Mouse (Mus musculus) heart, embryonic 12.5 days (tissue): ENCODE measurements around the gene Uvrag. TPM values are rescaled to one million over a fixed set of nuclear protein-coding genes. Genes with fewer than 3 reads are reported as not detected.

Experiments
- ATAC-seq: fragments of 200-750 bp; cut with Nextera tagmentation; 2 replicates; pipeline ENCODE4 v1.8.0; 2017; ENCODE audit warnings: moderate TSS enrichment, moderate library complexity; ENCODE audit not compliant: insufficient number of reproducible peaks, low FRiP score
- H3K27ac ChIP-seq: fragments of 300-500 bp; sonication (generic); 2 replicates; pipeline ENCODE4 v1.5.1; 2016; ENCODE audit warnings: mild to moderate bottlenecking, moderate library complexity; ENCODE audit not compliant: poor library complexity, severe bottlenecking
- H3K27me3 ChIP-seq: fragments of 300-500 bp; sonication (generic); replicated peaks from 2 replicates; pipeline ENCODE4 v1.6.1; 2016; ENCODE audit warnings: mild to moderate bottlenecking, moderate library complexity
- H3K36me3 ChIP-seq: fragments of 300-500 bp; sonication (generic); 2 replicates; pipeline ENCODE4 v1.6.1; 2016; ENCODE audit warnings: mild to moderate bottlenecking, moderate library complexity
- H3K4me1 ChIP-seq: fragments of 300-500 bp; sonication (generic); replicated peaks from 2 replicates; pipeline ENCODE4 v1.6.1; 2016; ENCODE audit warnings: mild to moderate bottlenecking
- H3K4me2 ChIP-seq: fragments of 300-500 bp; sonication (generic); 2 replicates; pipeline ENCODE4 v1.6.1; 2016; ENCODE audit warnings: mild to moderate bottlenecking, moderate library complexity
- H3K4me3 ChIP-seq: fragments of 300-500 bp; sonication (generic); 2 replicates; pipeline ENCODE4 v1.5.1; 2016; ENCODE audit warnings: mild to moderate bottlenecking
- H3K9ac ChIP-seq: fragments of 300-500 bp; sonication (generic); 2 replicates; pipeline ENCODE4 v1.6.1; 2016; ENCODE audit warnings: mild to moderate bottlenecking, moderate library complexity
- H3K9me3 ChIP-seq: fragments of 300-500 bp; sonication (generic); replicated peaks from 2 replicates; pipeline ENCODE4 v1.6.1; 2016; ENCODE audit warnings: mild to moderate bottlenecking, moderate library complexity
- WGBS: fragments of 180-500 bp; shearing (Covaris S2); methylation state at CpG from one replicate; pipeline ENCODE4 v1.1.7; 2016; 5-methylcytosine and 5-hydroxymethylcytosine counted together
- polyA plus RNA-seq: library from polyadenylated mRNA; unstranded; fragments of >200 nt; fragmentation: Nextera tagmentation; extraction: Ambion mirVana; gene quantifications from 2 replicates; pipeline ENCODE4 v1.2.1, GENCODE M21; 2016

Uvrag gene
- polyA plus RNA-seq, 1 experiment from 2014 or later = 19.6 TPM

DNA sequence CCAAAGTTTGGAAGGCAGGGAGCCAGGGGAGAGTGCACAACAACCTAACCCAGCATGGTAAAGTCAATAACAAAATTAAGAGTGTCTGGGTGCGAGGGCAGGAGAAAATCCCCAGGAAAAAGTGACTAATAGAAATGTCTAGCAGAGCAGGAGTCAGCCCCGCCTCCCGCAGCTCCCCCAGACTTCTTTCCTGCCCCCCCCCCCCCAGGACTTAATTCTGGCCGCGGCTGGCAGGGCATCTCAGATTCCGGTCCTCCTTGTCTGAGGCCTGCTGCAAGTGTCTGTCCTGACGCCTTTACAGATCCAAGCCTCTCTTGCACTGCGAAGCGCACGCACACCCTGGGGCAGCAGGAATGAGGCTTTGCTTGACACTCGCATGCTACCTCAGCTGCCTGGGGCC is 182.8 kb downstream of the Uvrag start:
- H3K27me3 ChIP-seq = no peaks in the 10 kb centered on the region

DNA sequence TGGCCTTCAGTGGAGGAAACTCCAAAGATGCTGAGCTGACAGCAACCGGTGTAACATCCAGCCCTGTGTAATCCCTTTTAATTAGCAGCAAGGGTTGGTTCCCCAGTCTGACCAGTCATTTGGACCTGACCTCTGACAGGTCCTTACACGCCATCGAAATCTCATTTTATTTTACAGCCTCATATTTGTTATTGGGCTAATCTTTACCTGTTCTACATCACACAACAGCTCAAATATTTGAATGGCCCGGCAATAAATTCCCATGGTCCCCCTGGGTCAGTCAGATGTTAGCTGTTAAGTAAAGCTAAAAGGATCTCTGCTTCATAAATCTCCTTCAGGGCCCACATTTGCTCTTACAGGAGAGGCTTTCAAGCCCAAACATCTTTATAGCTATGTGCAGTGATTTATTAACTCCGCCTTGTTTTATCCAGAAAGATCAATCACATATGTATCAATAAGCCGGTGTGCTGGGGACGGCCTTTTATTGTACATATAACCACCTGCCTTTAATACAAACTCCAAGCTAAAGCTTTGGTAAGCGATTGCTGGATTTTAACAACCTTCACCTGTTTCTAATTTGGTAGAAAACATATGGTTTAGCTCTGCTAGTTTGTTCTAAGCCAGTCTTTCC is 183.7 kb downstream of the Uvrag start:
- H3K4me1 ChIP-seq = peaks cover 35% of the 10 kb centered on the region
- no peak overlapping the region for H3K27ac ChIP-seq
- no peak overlapping the region for H3K4me3 ChIP-seq
- no peak for ATAC-seq
- no peaks in the 10 kb centered on the region for H3K27me3 ChIP-seq
- no peak overlapping the region for H3K9ac ChIP-seq
- no peaks in the 10 kb centered on the region for H3K36me3 ChIP-seq
- 81% methylated on average over 8 of the region's 8 CpGs for whole genome bisulfite sequencing
- H3K4me2 ChIP-seq = no peak overlapping the region
- no peaks in the 10 kb centered on the region for H3K9me3 ChIP-seq

More for the DNA sequence above, 182.8 kb downstream of the Uvrag start:
- H3K4me3 ChIP-seq = no peak overlapping the region
- H3K9ac ChIP-seq = no peak overlapping the region
- 14% methylated on average over 11 of the region's 11 CpGs for WGBS
- H3K4me1 ChIP-seq = peaks cover 44% of the 10 kb centered on the region
- H3K4me2 ChIP-seq = no peak overlapping the region
- ATAC-seq = 0 out of 2 replicates have a peak, but pooled peaks have one; percentile 20
- peak overlapping the region; percentile 26; the same call in 1 of the 2 replicates for H3K27ac ChIP-seq
- H3K36me3 ChIP-seq = no peaks in the 10 kb centered on the region
- H3K9me3 ChIP-seq = no peaks in the 10 kb centered on the region

GRCm38 (mm10) chr7:98956609-98957008 is 184.3 kb downstream of the Uvrag start:
- 79% methylated on average over 1 of the region's 1 CpGs for WGBS
- H3K9me3 ChIP-seq = no peaks in the 10 kb centered on the region
- H3K4me1 ChIP-seq = peaks cover 33% of the 10 kb centered on the region
- no peak overlapping the region for H3K9ac ChIP-seq
- no peak overlapping the region for H3K27ac ChIP-seq
- no peak for ATAC-seq
- H3K36me3 ChIP-seq = no peaks in the 10 kb centered on the region
- H3K27me3 ChIP-seq = no peaks in the 10 kb centered on the region
- H3K4me2 ChIP-seq = no peak overlapping the region
- H3K4me3 ChIP-seq = no peak overlapping the region

- no peaks in the 10 kb centered on the region for H3K27me3 ChIP-seq
- peaks cover 38% of the 10 kb centered on the region for H3K4me1 ChIP-seq
- no peak overlapping the region for H3K4me2 ChIP-seq
- no peaks in the 10 kb centered on the region for H3K36me3 ChIP-seq
- H3K27ac ChIP-seq = no peak overlapping the region
- 46% methylated on average over 3 of the region's 3 CpGs for WGBS
- H3K9me3 ChIP-seq = no peaks in the 10 kb centered on the region
- no peak overlapping the region for H3K9ac ChIP-seq
- ATAC-seq = peak; percentile 11; the same call in 1 of the 2 replicates
- no peak overlapping the region for H3K4me3 ChIP-seq
Measured at GRCm38 (mm10) chr7:98953649-98954048, 187.3 kb downstream of the Uvrag start.

GRCm38 (mm10) chr7:98944986-98945385 is 196.0 kb downstream of the Uvrag start:
- 78% methylated on average over 3 of the region's 3 CpGs for WGBS
- Histone ChIP-seq H3K4me2 (no peak overlapping the region), H3K9me3 (no peaks in the 10 kb centered on the region), H3K9ac (no peak overlapping the region), H3K27me3 (no peaks in the 10 kb centered on the region), H3K4me3 (no peak overlapping the region), H3K27ac (no peak overlapping the region), H3K36me3 (no peaks in the 10 kb centered on the region), H3K4me1 (peaks cover 9% of the 10 kb centered on the region)
- no peak for ATAC-seq

- no peaks in the 10 kb centered on the region for H3K36me3 ChIP-seq
- H3K27ac ChIP-seq = no peak overlapping the region
- H3K4me2 ChIP-seq = no peak overlapping the region
- no peaks in the 10 kb centered on the region for H3K9me3 ChIP-seq
- 91% methylated on average over 5 of the region's 5 CpGs for WGBS
- ATAC-seq = no peak
- H3K4me1 ChIP-seq = peaks cover 3% of the 10 kb centered on the region; the same call in 1 of the 2 replicates
- no peak overlapping the region for H3K9ac ChIP-seq
- no peak overlapping the region for H3K4me3 ChIP-seq
- no peaks in the 10 kb centered on the region for H3K27me3 ChIP-seq
Measured at GRCm38 (mm10) chr7:98943687-98944086, 197.3 kb downstream of the Uvrag start.

DNA sequence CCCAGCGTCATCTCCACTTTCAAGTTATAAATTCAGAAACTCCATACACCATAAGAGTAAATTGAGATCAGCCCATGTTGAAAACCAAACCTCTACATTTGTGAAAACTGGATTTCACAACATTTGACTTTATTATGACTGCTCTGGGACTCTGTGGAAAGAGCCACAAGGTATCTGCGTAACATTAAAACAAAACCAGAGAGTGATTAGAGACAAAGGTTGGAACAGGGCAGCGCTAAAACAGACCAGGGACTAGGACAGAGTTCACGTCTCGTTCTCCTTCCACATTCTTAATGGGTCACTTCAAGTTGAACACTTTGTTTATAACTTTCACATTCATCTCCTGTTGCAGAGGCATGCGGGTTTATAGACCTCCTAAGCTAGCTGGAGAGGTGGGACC is 198.2 kb downstream of the Uvrag start:
- Histone ChIP-seq H3K4me2 (no peak overlapping the region), H3K4me3 (no peak overlapping the region), H3K27me3 (no peaks in the 10 kb centered on the region), H3K4me1 (peaks cover 8% of the 10 kb centered on the region), H3K36me3 (no peaks in the 10 kb centered on the region; the same call in 1 of the 2 replicates), H3K9me3 (no peaks in the 10 kb centered on the region), H3K27ac (no peak overlapping the region), H3K9ac (no peak overlapping the region)
- WGBS = 79% methylated on average over 6 of the region's 6 CpGs
- no peak for ATAC-seq

DNA sequence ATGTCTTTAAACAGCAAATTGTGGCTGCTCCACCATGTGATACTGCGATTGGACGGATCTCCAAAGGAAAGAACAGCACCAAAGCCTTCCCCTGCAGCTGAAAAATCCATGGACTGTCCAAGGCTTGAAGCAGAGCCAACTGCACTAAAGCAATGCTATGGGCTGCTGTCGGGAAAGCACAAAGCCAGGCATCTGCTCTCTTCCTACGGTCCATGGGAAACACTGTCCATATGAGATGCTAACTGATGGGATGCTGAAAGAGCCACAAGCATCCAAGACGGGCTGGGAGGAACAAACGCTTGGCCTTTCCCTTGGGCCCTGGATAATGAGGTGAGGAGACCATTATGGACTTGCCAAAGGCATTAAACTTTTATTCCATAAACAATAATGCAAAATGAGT is 201.7 kb downstream of the Uvrag start:
- H3K4me2 ChIP-seq = no peak overlapping the region
- H3K36me3 ChIP-seq = no peaks in the 10 kb centered on the region; the same call in 1 of the 2 replicates
- H3K4me3 ChIP-seq = no peak overlapping the region
- no peaks in the 10 kb centered on the region for H3K9me3 ChIP-seq
- no peak overlapping the region for H3K27ac ChIP-seq
- H3K4me1 ChIP-seq = peaks cover 21% of the 10 kb centered on the region
- WGBS = 85% methylated on average over 6 of the region's 6 CpGs
- no peaks in the 10 kb centered on the region for H3K27me3 ChIP-seq
- no peak for ATAC-seq
- H3K9ac ChIP-seq = no peak overlapping the region

DNA sequence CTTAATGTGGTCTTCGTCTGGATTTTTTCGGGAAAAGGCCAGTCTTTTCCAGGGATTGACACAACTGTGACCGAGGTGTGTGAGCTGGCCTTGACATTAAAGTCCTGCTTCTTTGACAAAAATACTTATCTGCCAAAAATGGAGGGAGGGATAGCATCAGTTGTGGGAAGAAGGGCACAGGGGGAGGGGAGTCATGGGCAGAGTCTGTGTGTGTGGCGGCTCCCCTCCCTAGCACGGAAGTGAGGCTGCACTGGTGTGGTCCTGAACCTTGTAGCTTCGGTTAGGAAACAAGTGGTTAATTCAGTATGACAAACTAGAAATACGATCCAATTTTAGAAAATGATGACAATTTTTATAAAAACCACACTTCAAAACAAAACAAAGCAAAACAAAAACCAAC is 202.3 kb downstream of the Uvrag start:
- no peaks in the 10 kb centered on the region; the same call in 1 of the 2 replicates for H3K36me3 ChIP-seq
- WGBS = 85% methylated on average over 7 of the region's 7 CpGs
- H3K9ac ChIP-seq = no peak overlapping the region
- peaks cover 21% of the 10 kb centered on the region for H3K4me1 ChIP-seq
- H3K27ac ChIP-seq = no peak overlapping the region
- H3K9me3 ChIP-seq = no peaks in the 10 kb centered on the region
- ATAC-seq = no peak
- no peaks in the 10 kb centered on the region for H3K27me3 ChIP-seq
- no peak overlapping the region for H3K4me3 ChIP-seq
- no peak overlapping the region for H3K4me2 ChIP-seq

GRCm38 (mm10) chr7:98937079-98937813 is 203.7 kb downstream of the Uvrag start:
- Histone ChIP-seq H3K9ac (no peak overlapping the region), H3K9me3 (no peaks in the 10 kb centered on the region), H3K4me2 (no peak overlapping the region), H3K36me3 (no peaks in the 10 kb centered on the region; the same call in 1 of the 2 replicates), H3K4me1 (peaks cover 29% of the 10 kb centered on the region), H3K4me3 (no peak overlapping the region), H3K27ac (no peak overlapping the region), H3K27me3 (no peaks in the 10 kb centered on the region)
- 57% methylated on average over 20 of the region's 20 CpGs for WGBS
- ATAC-seq = no peak

GRCm38 (mm10) chr7:98935757-98936156 is 205.2 kb downstream of the Uvrag start:
- ATAC-seq = no peak
- 87% methylated on average over 6 of the region's 6 CpGs for WGBS
- no peak overlapping the region for H3K27ac ChIP-seq

More at GRCm38 (mm10) chr7:98935757-98936156, 205.2 kb downstream of the Uvrag start:
- H3K36me3 ChIP-seq = no peaks in the 10 kb centered on the region; the same call in 1 of the 2 replicates
- H3K9me3 ChIP-seq = no peaks in the 10 kb centered on the region
- no peak overlapping the region for H3K4me2 ChIP-seq
- peaks cover 30% of the 10 kb centered on the region for H3K4me1 ChIP-seq
- H3K27me3 ChIP-seq = no peaks in the 10 kb centered on the region
- H3K9ac ChIP-seq = 0 out of 2 replicates have a peak overlapping the region, but pooled peaks have one; percentile 28
- H3K4me3 ChIP-seq = no peak overlapping the region
